Mouse (Mus musculus): Measurements from ENCODE around the gene Hmga1b.

GRCm38 (mm10) chr11:120785145-120785544 is 22.6 kb downstream of the Hmga1b start:
- TF ChIP-seq CTCF (IDR thresholded peaks at IDR 0.05; ENCODE audit: control insufficient read depth, insufficient read depth, low read length) (no peak), POLR2A (IDR thresholded peaks at IDR 0.05; ENCODE audit: borderline replicate concordance, control insufficient read depth, low read depth, low read length) (no peak)
